ENCODE assay signal across 24 mouse cellular contexts in genomic region chr13:44772816-44773215, GRCm38 (mm10). TPM values are rescaled to one million over a fixed set of nuclear protein-coding genes. Genes with fewer than 3 reads are reported as not detected.
DNase-seq lines count a peak whose midpoint lies in the region; ATAC-seq and TF ChIP-seq lines count a peak whose summit lies in the region.
"Had no signal": no experiment of that assay in that cellular context is flagged by ENCODE, and none has a peak within 500 bp of the region (broad histone marks: within the 10 kb centered on the region; RNA-seq: fewer than 3 reads in every experiment).

No protein-coding gene starts in this region.

- no peaks in the 10 kb centered on the region for H3K36me3 ChIP-seq in thymus, adult 2 months (ENCODE audit: control insufficient read depth, insufficient read depth, low read length)
- H3K36me3 ChIP-seq: embryonic facial prominence, embryonic 12.5 days had no signal

- no peak overlapping the region for H3K27ac ChIP-seq in thymus, adult 2 months (ENCODE audit: control insufficient read depth, insufficient read depth, low read length)
- H3K27ac ChIP-seq: embryonic facial prominence, embryonic 10.5 days; embryonic facial prominence, embryonic 12.5 days; forebrain, embryonic 13.5 days; forebrain, embryonic 15.5 days had no signal

- H3K4me3 ChIP-seq in thymus, adult 2 months (ENCODE audit: control insufficient read depth, insufficient read depth, low read length): no peak overlapping the region
- H3K4me3 ChIP-seq: embryonic facial prominence, embryonic 10.5 days; embryonic facial prominence, embryonic 12.5 days; erythroblast, embryonic 14.5 days; forebrain, embryonic 13.5 days; forebrain, embryonic 15.5 days had no signal

- H3K4me1 ChIP-seq in thymus, adult 2 months (replicated peaks; ENCODE audit: control insufficient read depth, insufficient read depth, low read length): peaks cover 15% of the 10 kb centered on the region

- no peak for TF ChIP-seq CTCF in thymus, adult 2 months (IDR thresholded peaks at IDR 0.05; ENCODE audit: borderline replicate concordance, control insufficient read depth, extremely low read depth, insufficient read depth, low read length, poor library complexity)

- no peak for TF ChIP-seq POLR2A in thymus, adult 2 months (IDR thresholded peaks at IDR 0.05; ENCODE audit: control insufficient read depth, extremely low read depth, insufficient read depth, low read length, poor library complexity)

- peak; percentile 32 for DNase-seq in thymus, adult 2 months
- peak; percentile 63 for DNase-seq in thymus, postnatal 0 days (ENCODE audit: low spot score)
- DNase-seq in thymus, postnatal 14 days: peak; percentile 56
- DNase-seq in thymus, postnatal 36 days: peak; percentile 19 to 43
- DNase-seq in kidney, postnatal 4 days: no peak
- no peak for DNase-seq in MN1 (ENCODE audit: low spot score)
- DNase-seq in embryo, embryonic 11 days: no peak
- DNase-seq: adrenal gland, adult 8-10 months; adrenal gland, postnatal 14 days; adrenal gland, postnatal 36 days; cerebellum, adult 11-12 months; cerebellum, adult 2 months; cerebellum, adult 9-11 months; cerebellum, postnatal 14 days; cerebellum, postnatal 36 days; forebrain, postnatal 0 days had no signal

- WGBS in thymus, adult 2 months: 18% methylated on average over 3 of the region's 3 CpGs

- H3K27me3 ChIP-seq in thymus, adult 2 months (ENCODE audit: control insufficient read depth, insufficient read depth, low read length): no peaks in the 10 kb centered on the region
- H3K27me3 ChIP-seq: embryonic facial prominence, embryonic 12.5 days; forebrain, embryonic 13.5 days; forebrain, embryonic 15.5 days; Patski had no signal

- no peak for ATAC-seq in erythroid progenitor cell, adult 5-6 weeks (replicated peaks; ENCODE audit: low FRiP score, poor library complexity, severe bottlenecking)
- ATAC-seq: activated CD4-positive, CD25-positive, alpha-beta regulatory T cell, adult 4 months; forebrain, embryonic 13.5 days; forebrain, embryonic 15.5 days; forebrain, postnatal 0 days; Patski had no signal

RNA-seq across cellular contexts. Expression of gene Jarid2, which starts 43.5 kb away (rescaled TPM):
- 23.7 and 24.8 TPM in 2 replicates for polyA plus RNA-seq in thymus, adult 2 months (2012; rRNA removed)
- 20.2 and 20.5 TPM in 2 replicates for polyA plus RNA-seq in thymus, postnatal 0 days (2015; fragmentation: Nextera tagmentation; extraction: Ambion mirVana)
- total RNA-seq in erythroid progenitor cell, adult 5-6 weeks (2015; ENCODE audit: low replicate concordance): 19.5 and 51.1 TPM in 2 replicates
- 19.4 and 36.7 TPM in 2 replicates for total RNA-seq in erythroid progenitor cell, adult 5-6 weeks (2017; ENCODE audit: low replicate concordance)

Comparison
In these comparisons a context has a peak if more than half of its experiments do, and no peak if none do; other contexts are left out.
1. DNase-seq: peak in thymus, adult 2 months (single experiment), thymus, postnatal 0 days (single experiment), thymus, postnatal 14 days (single experiment) and thymus, postnatal 36 days (2 of 2); none in kidney, postnatal 4 days (0 of 2), MN1 (single experiment) and embryo, embryonic 11 days (single experiment).